Mouse (Mus musculus): ENCODE results near the gene Crct1.

- TF ChIP-seq CTCF (IDR thresholded peaks at IDR 0.05; ENCODE audit: borderline replicate concordance, extremely low read depth, insufficient read depth, insufficient read length) (no peak), POLR2A (IDR thresholded peaks at IDR 0.05; ENCODE audit: borderline replicate concordance, extremely low read depth, insufficient read depth, insufficient read length, poor library complexity, severe bottlenecking) (no peak)
Observed at GRCm38 (mm10) chr3:93014871-93015270, 616 bp downstream of the Crct1 start.

Measured in brain, embryonic 14.5 days (tissue).